Mouse (Mus musculus) kidney, adult 9 months (tissue): ENCODE measurements at regions not wholly inside any gene's neighbourhood (a gene's known extent, or its start where the extent isn't known, plus 50 kb on each side); places are given as distances from the start of the nearest gene placed in this dataset.

Experiments
- DNase-seq: peaks from one replicate; pipeline ENCODE4 v3.0.0; 2022

- peak; percentile 58 for DNase-seq
These were observed 77.7 kb upstream of the Vmn2r25 start for GRCm38 (mm10) chr6:123930951-123931350.

GRCm38 (mm10) chr6:123937930-123938329 is 84.7 kb upstream of the Vmn2r25 start:
- no peak for DNase-seq

GRCm38 (mm10) chr6:123961321-123961720 is 63.0 kb upstream of the Vmn2r26 start:
- peak; percentile 1 for DNase-seq

DNA sequence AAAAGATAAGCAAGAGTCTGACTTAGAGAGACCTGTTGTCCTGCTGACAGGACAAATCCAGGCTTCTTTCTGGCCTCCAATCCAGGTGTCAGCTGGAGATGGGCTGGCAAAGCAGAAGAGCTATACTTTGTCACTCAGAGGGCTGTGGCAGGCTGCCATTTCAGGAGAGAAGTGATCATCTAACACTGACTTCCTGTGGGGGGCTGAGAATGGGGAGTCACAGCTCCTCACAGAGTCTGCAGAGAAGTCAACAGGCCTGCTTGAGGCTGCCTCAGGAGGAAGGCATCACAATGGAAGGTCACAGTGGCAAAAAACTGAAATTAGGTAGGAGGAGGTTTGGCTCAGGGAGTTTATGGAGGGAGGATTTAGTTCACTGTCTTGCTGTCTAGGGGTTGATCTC is 53.2 kb upstream of the Vmn2r26 start:
- no peak for DNase-seq
